Mouse (Mus musculus) spleen, embryonic (tissue): Measurements from ENCODE around the gene Tmem120b.

Experiments
- CTCF ChIA-PET: fragments of 350-600 bp; sonication (Branson Sonifier 250); formaldehyde crosslinking; loops from one replicate; lab custom pipeline; 2022; lab: Charles Lee

Tmem120b gene

DNA sequence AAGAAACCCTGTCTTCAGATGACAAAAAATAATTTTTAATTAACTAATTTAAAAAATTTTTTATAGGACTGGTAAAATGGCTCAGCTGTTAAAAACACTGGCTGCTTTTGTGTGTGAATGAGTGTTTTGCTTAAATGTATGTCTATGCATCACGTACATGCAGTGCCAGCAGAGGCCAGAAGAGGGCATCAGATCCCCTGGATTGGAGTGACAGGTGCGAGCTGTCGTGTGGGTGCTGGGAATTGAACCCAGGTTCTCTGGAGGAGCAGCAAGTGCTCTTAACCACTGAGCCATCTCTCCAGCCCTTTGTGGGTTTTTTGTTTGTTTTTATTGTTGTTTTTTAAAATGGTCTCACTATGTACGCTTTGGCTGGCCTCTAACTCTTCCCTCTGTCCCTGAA is 54.0 kb downstream of the Tmem120b start:
- CTCF ChIA-PET = no interaction called here

DNA sequence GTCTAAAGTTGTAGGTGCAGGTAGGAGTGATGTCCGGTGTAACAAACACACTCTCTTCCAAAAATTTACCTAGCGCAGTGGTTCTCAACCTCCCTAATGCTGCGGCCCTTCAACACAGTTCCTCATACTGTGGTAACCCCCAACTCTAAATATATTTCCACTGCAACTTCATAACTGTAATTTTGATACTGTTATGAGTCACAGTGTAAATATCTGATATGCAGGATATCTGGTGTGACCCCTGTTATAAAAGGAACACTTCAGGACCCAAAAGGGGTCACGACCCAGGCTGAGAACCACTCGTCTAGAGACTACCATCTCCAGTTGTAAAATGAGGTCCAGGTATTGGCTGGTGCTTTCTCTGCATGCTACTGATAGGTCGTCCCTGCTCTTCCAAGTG is 56.9 kb downstream of the Tmem120b start:
- CTCF ChIA-PET = no interaction called here

DNA sequence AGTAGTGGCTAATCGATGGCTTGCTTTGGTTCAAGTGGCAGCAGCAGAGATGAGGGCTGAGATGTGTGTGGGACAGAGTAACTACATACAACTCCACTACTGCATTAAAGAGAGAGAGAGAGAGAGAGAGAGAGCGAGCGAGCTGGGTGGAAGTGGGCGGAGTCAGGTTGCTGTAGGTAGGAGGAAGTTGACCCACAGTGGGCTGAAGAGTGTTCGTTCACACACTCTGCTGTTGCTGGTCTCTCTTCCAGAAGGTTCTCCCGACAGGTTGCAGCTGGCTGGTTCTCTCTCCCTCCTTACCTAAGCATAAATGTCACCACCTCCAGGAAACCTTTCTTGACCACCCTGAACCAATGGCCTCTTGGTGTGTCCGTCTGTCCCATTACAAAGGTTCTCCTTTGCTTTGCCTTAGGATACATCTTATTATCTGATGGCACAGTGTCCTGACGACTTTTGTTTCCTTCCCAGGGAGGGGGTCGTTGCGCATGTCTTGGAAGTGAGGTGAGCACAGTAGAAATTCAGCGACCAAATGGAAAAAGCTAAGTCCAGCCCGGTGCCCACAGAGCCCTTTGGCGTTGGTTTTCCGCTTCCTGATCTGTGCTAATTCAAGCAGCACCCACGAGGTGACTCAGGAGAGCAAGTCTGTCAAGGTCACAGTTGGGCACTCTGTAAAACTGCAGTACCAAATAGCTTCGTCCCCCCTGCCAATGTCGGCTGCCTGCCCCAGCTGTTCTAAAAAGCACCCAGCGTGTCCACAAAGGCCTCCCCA is 57.6 kb downstream of the Tmem120b start:
- CTCF ChIA-PET = interaction anchor here (0.6 to 0.9 kb wide), 4 partner anchors 12 to 849 kb away, joined by 3 to 4 read pairs (median 3); no protein-coding TSS in a partner anchor

DNA sequence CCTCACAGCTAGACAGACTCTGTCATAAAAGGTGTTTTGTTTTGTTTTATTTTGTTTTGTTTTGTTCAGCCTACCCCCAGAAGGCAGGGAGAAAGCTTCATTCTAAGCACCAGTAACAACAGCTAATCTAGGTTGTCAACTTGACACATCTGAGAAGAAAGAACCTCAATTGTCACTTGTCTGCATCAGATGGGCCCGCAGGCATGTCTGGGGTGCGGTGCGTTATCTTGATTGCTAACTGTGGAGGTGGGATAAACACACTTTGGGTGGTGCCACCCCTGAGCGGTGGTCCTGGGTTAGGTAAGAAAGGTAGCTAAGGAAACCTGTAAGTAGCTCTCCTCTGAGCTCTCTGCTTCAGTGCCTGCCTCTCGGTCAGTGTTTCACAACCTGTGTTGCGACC is 58.8 kb downstream of the Tmem120b start:
- CTCF ChIA-PET = interaction anchor here (0.6 to 1.0 kb wide), 3 partner anchors 12 to 62 kb away, joined by 3 to 4 read pairs (median 3); no protein-coding TSS in a partner anchor

DNA sequence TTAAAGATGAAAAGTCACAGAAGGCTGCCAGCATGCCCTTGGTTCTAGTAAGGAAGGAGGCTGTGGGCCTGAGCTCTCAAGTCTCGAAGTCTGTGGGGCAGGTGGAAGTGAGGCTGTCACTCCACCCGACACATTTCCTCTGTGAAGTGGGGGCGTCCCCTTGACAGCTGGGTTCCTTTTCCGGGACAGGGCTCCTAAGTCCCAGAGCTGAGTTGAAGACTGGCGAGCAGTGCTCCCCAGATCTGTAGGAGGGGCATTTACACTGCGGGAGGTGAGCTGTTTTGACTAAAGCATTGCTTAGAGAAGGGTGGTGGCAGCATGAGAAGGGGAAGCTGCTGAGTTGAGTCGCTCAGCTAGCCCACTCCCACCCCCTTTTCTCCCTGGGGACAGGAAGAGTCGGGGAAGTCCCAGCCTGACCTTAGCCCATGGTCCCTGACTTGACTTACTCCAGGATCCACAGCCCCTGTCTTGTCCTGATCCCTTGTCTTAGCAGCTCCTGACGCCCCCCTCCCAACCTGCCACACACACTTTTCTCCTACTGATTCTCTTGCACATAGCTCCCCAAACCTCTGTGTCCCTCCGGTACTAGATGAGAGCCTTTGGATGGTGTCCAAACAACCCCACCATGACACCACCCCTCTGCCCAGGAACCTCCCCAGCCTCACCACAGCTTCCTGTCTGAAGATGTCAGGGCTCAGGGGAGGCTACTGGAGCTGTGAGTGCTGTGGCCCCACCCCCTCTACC is 60.4 kb downstream of the Tmem120b start:
- CTCF ChIA-PET = interaction anchor here (0.6 to 1.1 kb wide), 2 partner anchors 10 to 13 kb away, joined by 3 to 5 read pairs; no protein-coding TSS in a partner anchor

GRCm38 (mm10) chr5:123129170-123129757 is 61.0 kb downstream of the Tmem120b start:
- CTCF ChIA-PET = interaction anchor here (0.5 to 1.1 kb wide), 2 partner anchors 12 to 43 kb away, joined by 3 read pairs; no protein-coding TSS in a partner anchor

DNA sequence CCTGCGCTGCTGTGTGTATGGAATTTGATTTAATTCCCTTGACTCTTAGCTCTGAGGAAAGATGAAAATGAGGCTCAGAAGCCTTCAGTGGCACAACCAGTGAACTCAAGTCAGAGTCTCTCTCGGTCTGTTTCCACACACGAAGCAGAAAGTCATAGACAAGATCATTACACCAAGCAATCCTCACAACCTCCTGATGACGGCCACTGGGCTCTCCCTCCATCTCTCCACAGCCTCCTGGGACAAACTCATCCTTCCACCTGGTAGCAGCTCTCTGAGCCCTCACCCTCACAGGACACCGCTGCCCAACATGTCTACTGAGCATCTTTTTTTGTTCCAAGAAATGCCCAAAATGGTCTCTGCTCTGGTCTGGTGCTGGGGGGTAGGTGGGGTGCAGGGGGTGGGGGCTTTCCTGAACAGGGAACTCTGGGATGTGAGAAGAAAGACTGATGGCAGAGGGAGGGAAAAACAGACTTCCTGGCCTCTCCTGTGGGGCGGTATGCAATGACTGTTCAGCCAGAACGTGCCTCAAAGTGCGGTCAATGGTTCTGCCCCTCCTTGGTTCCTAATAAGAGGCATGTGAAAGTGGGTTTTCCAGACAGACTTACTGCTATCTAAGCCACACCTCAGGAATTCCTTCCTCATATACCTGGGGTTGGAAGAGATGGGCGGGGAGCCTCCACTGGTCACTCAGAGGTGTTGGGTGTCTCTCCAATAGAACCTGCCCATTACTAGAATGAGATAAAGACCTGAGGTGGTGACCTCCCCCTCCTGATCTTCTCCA is 62.0 kb downstream of the Tmem120b start:
- CTCF ChIA-PET = interaction anchor here (0.5 to 1.0 kb wide), 2 partner anchors 66 to 117 kb away, joined by 3 to 8 read pairs; no protein-coding TSS in a partner anchor

- CTCF ChIA-PET = no interaction called here
Observed at GRCm38 (mm10) chr5:123130814-123131148, 62.6 kb downstream of the Tmem120b start.

DNA sequence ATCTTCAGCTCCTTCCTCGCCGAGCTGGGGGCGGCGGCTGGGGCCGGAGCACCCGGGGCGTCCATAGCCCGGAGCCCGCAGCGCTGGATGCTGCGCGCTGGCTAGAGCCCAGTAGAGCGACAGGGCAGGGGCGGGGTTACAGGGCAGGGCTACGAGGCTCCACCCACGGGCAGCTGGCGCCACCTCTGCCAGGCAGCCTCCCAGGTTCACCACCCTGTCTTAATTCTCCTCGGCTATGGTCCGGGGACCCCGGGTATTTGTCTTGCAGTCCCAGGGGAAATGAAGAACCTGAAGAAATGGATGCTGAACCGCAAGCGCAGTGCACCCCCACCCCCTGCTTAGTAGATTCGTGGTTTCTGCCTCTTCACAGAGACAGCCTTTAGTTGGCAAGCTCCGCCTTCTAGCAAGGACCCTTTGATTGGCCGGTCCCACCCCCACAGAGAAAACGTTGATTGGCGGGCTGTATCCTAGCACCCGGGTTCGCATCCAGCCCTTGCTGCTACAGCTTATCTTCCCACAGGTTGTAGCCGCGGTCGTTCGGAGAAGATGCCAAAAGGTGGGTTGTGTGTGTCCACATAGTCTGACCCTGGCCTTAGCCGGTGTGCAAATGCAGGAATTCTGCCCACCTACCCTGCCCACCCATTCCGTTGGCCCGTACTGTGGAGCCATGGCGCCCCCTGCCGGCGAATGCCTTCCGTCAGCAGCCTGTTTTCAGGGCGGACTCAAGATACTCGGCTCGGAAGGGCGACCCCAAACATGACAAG is 64.3 kb downstream of the Tmem120b start, which contains the start of gene Rhof:
Gene Rhof, minus strand, starts transcription at position 385 of the 764 bp plus-strand sequence.
- CTCF ChIA-PET = interaction anchor here (0.6 to 5.2 kb wide), 11 partner anchors 12 to 98 kb away, joined by 3 to 38 read pairs (median 5); no protein-coding TSS in a partner anchor

DNA sequence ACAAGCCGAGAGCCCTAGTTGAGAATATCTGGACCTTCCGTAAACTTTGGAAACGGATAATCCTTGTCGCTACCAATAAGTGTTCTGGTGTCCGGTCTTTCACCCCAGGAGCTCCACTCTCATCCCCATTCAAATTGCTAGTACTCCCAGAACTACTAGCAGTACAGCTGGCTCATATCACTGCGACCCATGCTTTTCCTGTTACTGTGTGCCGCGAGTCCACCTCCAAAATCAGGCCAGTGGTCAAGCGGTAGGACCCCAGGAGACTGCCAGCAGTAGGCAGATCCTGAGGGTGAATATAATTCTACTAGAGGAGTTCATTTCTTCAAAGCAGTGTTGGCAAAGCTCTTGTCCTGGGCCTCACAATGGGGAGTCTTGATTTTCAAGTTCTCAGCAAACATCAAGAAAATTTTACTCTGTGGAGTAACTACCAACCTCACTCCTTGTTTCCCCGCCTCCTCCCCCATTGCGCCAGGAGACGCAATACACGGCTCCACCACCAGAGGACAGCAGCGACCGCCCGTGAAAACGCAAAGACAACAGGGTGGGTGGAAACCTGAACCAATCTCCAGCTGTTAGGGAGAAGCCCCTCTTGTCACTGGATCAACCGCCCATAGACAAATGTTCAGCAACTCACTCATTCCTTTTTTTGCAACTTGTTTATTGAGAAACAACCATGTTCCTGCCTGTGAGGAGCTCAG is 65.0 kb downstream of the Tmem120b start:
- CTCF ChIA-PET = interaction anchor here (0.6 to 5.2 kb wide), 12 partner anchors 11 to 98 kb away, joined by 3 to 38 read pairs (median 6); no protein-coding TSS in a partner anchor

DNA sequence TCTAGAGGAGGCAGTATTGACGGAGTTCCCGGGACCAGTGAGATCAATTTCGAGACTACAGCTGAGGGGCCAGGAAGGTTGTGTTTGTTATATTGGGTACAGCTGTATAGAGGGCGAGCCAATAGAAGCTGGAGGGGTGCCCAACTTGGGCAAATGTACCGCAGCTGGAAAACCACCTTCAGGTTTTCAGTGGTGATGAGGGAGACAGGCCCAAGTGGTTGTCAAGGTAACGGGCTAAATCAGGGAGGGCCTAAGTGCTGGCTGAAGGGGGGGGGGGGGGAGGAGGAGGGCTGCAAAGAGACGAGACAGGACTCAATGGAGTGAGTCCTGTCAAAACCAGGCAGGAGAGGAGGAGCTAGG is 65.5 kb downstream of the Tmem120b start:
- CTCF ChIA-PET = interaction anchor here (1.1 to 5.2 kb wide), 10 partner anchors 11 to 69 kb away, joined by 4 to 38 read pairs (median 9); no protein-coding TSS in a partner anchor

- CTCF ChIA-PET = interaction anchor here (1.1 to 5.2 kb wide), 6 partner anchors 10 to 30 kb away, joined by 4 to 38 read pairs (median 13); no protein-coding TSS in a partner anchor
Observed at GRCm38 (mm10) chr5:123134186-123134874, 66.1 kb downstream of the Tmem120b start.

- CTCF ChIA-PET = interaction anchor here (1.2 to 5.2 kb wide), 4 partner anchors 12 to 22 kb away, joined by 4 to 38 read pairs (median 17); no protein-coding TSS in a partner anchor
Observed at GRCm38 (mm10) chr5:123134875-123135382, 66.7 kb downstream of the Tmem120b start.

DNA sequence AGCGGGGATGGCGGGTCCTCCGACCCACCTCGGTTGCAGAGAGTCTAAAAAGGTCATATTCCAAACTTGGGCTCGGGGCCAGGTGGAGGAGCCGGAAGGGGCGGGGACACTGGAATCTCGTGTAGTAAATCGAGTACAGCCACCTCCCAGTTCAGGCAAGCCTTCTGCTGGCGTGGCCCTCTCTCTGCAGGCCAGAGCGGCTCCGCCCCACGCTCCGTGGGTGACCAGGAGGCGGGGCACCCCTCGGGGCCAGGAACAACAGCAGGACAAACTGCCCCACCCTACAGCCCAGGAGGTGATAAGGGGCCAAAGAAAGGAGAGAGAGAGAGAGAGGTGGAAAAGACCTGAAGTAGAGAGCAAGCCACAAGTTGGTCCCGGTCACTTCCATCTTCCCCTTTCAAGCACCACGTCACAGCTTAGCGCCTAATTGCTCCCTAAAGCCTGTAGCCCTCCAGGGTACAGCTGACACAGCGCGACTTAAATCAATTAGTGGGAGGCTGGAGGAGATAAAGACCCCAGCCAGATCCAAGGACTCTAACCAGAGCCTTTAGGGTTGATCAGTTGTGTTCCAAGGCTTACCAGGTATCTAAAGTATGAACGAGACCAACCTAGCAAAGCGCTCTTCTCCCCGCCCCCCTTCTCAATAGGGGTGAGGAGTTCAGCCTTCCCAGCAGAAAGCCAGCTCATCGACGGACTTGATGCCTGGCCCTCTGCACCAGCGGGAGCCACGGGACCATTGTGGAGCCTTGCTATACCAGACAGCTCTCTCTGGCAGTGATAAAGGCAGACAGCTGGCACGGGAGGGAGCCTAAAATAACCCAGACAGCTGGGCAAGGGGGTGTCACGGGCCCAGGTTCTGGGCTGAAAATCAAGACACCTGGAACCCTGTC is 67.5 kb downstream of the Tmem120b start:
- CTCF ChIA-PET = interaction anchor here (0.5 to 5.2 kb wide), 6 partner anchors 10 to 320 kb away, joined by 3 to 38 read pairs (median 9); no protein-coding TSS in a partner anchor

GRCm38 (mm10) chr5:123136361-123137043 is 68.3 kb downstream of the Tmem120b start:
- CTCF ChIA-PET = interaction anchor here (0.5 to 5.2 kb wide), 3 partner anchors 9 to 320 kb away, joined by 4 to 38 read pairs (median 10); no protein-coding TSS in a partner anchor
